Mouse (Mus musculus) liver, postnatal 0 days (tissue): ENCODE measurements around the gene Gm20503.

Source experiments
- CTCF ChIP-seq: sonication (generic); IDR thresholded peaks from 2 replicates; pipeline ENCODE4 v1.5.1; 2016; ENCODE audit warnings: antibody characterized with exemption, low read depth
- EP300 ChIP-seq: IDR thresholded peaks from 2 replicates; pipeline ENCODE4 v1.6.1; 2016; ENCODE audit warnings: antibody characterized with exemption, low read depth, mild to moderate bottlenecking

DNA sequence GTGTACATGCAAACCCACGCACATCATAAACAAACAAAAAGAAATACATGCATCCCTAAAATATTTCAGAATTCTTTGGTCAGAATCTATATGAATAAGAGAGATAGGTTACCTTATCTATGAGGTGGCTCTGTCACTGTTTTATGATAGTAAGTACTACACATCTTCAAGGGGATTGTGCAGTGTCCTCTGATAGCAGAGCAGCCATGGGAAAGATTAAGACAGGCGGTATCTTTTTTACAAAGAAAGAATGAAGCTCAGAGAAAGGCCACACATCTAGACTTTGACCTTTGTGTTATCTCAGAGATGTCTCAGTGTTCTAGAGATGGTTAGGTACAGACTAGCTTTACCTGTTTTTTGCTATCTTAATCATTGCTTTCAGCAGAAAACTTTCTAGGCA is 13.9 kb downstream of the Gm20503 start:
- no peak for TF ChIP-seq CTCF
- no peak for TF ChIP-seq EP300
